Mouse (Mus musculus) midbrain, embryonic 14.5 days (tissue): ENCODE results near the gene Cp. TPM values are rescaled to one million over a fixed set of nuclear protein-coding genes. Genes with fewer than 3 reads are reported as not detected.

Experiments used
- polyA plus RNA-seq: library from polyadenylated mRNA; unstranded; fragments of >200 nt; fragmentation: Nextera tagmentation; extraction: Ambion mirVana; gene quantifications from 2 replicates; pipeline ENCODE4 v1.2.1, GENCODE M21; 2014

The Cp gene
- polyA plus RNA-seq, 1 experiment from 2014 or later, result 12.9 TPM

Other genes with a start within 250 kb of the Cp start
- 11.1 and 14.3 TPM in 2 replicates for gene Hps3, start 78.3 kb downstream of the Cp start, polyA plus RNA-seq
- 22.7 and 29.1 TPM in 2 replicates for gene Hltf, start 100.8 kb downstream of the Cp start, polyA plus RNA-seq
- gene Gyg, start 198.3 kb downstream of the Cp start, polyA plus RNA-seq, result 46.0 and 49.6 TPM in 2 replicates